Mouse (Mus musculus) lung, adult 2 months (tissue): Measurements from ENCODE around the gene Zfp975. TPM values are rescaled to one million over a fixed set of nuclear protein-coding genes. Genes with fewer than 3 reads are reported as not detected.

ENCODE experiments used
- polyA plus RNA-seq: library from polyadenylated mRNA; depleted of rRNA; stranded (reverse); fragments of >200 nt; gene quantifications from 2 replicates; pipeline ENCODE4 v1.2.3, GENCODE M21; 2012; rRNA removed

The Zfp975 gene
- polyA plus RNA-seq, 1 experiment = 0.46 TPM

Other genes starting within 250 kb of the Zfp975 start
- gene 4933421I07Rik, start 244.6 kb downstream of the Zfp975 start, polyA plus RNA-seq = not detected in 2 replicates
- 4.2 and 4.9 TPM in 2 replicates for gene Zfp141, start 187.0 kb downstream of the Zfp975 start, polyA plus RNA-seq
- gene Gm21028, start 114.2 kb downstream of the Zfp975 start, polyA plus RNA-seq = not detected in 2 replicates
- 0.13 TPM in 1 of 2 replicates, not detected in the other for gene Zfp977, start 100.2 kb downstream of the Zfp975 start, polyA plus RNA-seq
- gene Zfp976, start 50.2 kb downstream of the Zfp975 start, polyA plus RNA-seq = 0.33 and 0.53 TPM in 2 replicates
- gene Gm17067, start 34.3 kb upstream of the Zfp975 start, polyA plus RNA-seq = not detected in 2 replicates
- not detected in 2 replicates for gene Vmn2r62, start 100.8 kb upstream of the Zfp975 start, polyA plus RNA-seq
- not detected in 2 replicates for gene Gm2381, start 174.5 kb upstream of the Zfp975 start, polyA plus RNA-seq
- not detected in 2 replicates for gene Vmn2r63, start 241.1 kb upstream of the Zfp975 start, polyA plus RNA-seq